Mouse (Mus musculus) effector memory CD4-positive, alpha-beta T cell, adult 7 months (primary cell): Measurements from ENCODE around the gene Podn. TPM values are rescaled to one million over a fixed set of nuclear protein-coding genes. Genes with fewer than 3 reads are reported as not detected.

Source experiments
- polyA plus RNA-seq: library from polyadenylated mRNA; unstranded; fragments of 100-300 nt; shearing (Covaris generic); gene quantifications from one replicate; pipeline ENCODE4 v1.2.1, GENCODE M21; 2017

The Podn gene
- 0.40 TPM for polyA plus RNA-seq

DNA sequence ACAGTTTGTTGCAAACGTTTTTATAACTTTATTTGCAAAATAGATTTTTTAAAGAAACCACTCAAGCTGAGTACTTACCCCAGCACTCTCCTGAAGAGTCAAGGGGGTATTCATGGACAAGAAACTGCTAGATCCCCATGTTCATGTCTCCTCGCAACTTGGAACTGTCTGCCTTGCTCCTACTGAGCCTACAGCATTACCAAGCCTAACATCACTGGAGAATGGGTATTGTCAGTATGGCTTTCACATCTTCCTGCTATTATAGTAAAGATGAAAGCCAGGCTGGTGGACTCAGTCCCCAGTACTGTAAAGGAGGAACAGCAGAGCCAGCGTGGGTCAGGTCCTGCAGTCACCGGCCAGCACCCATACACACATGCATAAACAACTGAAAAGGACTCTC is at the start of gene Podn:
Podn (minus strand) TSS at position 101 of the 400 bp plus-strand sequence.

DNA sequence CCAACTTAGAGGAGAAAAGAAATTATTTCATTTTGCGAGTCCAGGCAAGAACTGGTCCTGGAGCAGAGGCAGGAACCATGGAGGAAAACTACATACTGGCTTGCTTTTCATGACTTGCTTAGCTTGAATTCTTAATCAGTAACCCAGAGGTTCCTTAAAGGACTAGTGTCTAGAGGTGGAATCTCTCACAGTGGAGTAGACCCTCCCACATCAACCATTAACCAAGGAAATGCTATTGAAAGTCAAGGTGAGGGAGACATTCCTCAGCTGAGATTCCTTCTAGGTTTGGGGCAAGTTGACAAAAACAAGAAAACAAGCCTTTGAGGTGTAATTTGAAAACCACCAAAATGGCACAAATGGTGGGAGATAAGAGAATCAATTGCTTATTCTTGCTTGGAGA is 48.6 kb upstream of the Podn start, which contains the start of gene Scp2:
Scp2 (minus strand) TSS at position 119 of the 400 bp plus-strand sequence.

DNA sequence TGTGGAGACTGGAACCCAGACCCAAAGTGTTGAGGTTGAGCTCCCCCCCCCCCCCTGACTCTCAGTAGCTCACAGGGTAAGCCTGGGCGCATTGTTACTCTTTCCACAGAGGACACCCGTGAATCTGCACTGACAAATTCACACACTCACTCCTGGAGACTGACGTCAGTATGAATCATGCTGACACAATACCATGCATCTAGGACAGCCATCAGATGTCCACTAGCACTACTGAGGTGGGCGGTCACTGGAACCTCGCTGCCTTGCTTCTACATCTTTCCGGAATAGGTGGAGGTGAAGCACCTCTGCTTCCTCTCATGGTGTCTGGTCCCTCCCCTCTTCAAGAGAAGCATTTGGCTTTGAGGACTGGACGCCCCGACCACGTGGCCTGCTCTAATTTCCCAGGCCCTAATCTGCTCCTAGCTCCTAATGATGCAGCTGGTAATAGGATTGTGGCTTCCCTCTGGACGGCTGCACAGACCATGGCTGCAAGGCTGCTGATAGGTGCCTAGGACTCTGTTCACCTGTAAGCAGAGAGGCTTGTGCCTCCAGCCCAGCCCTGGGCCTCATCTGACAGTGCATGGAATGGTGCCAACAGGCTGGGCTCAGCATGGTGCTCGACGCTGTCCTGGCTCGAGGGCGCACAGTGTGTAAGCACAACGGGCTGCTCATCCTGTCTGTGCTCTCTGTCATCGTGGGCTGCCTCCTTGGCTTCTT is 128.1 kb downstream of the Podn start, which contains the start of gene Slc1a7:
Slc1a7 (plus strand) TSS at position 367 of the 717 bp plus-strand sequence.

Other genes with a start within 250 kb of the Podn start
- gene Magoh, start 216.7 kb downstream of the Podn start, polyA plus RNA-seq = 160 TPM
- 51.4 TPM for gene 0610037L13Rik, start 206.6 kb downstream of the Podn start, polyA plus RNA-seq
- gene Cpt2, start 172.8 kb downstream of the Podn start, polyA plus RNA-seq = 6.2 TPM
- gene Slc1a7, start 128.1 kb downstream of the Podn start, polyA plus RNA-seq = not detected
- 278 TPM for gene Scp2, start 48.6 kb upstream of the Podn start, polyA plus RNA-seq
- 4.4 TPM for gene Echdc2, start 69.0 kb upstream of the Podn start, polyA plus RNA-seq
- not detected for gene Zyg11a, start 121.6 kb upstream of the Podn start, polyA plus RNA-seq
- gene Zyg11b, start 204.7 kb upstream of the Podn start, polyA plus RNA-seq = 23.4 TPM
- gene Coa7, start 231.7 kb upstream of the Podn start, polyA plus RNA-seq = 24.7 TPM